Mouse (Mus musculus): ENCODE results near the gene Sept3.

The Sept3 gene

GRCm38 (mm10) chr15:82341036-82341501 is 66.4 kb downstream of the Sept3 start:
- no peak for DNase-seq

- no peak for DNase-seq
Observed at GRCm38 (mm10) chr15:82341675-82342542, 67.2 kb downstream of the Sept3 start.

- no peak for DNase-seq
Observed at GRCm38 (mm10) chr15:82342543-82342935, 67.8 kb downstream of the Sept3 start.

GRCm38 (mm10) chr15:82343368-82344287 is 68.9 kb downstream of the Sept3 start:
- DNase-seq, result no peak

All from layer of hippocampus, adult 9-11 months (tissue).